Comparison of ENCODE assay signal across 14 mouse cellular contexts in genomic region chr8:86438983-86439299, GRCm38 (mm10).
DNase-seq lines count a peak whose midpoint lies in the region; ATAC-seq and TF ChIP-seq lines count a peak whose summit lies in the region.
"Had no signal": no experiment of that assay in that cellular context is flagged by ENCODE, and none has a peak within 500 bp of the region (broad histone marks: within the 10 kb centered on the region; RNA-seq: fewer than 3 reads in every experiment).

No protein-coding gene starts in this region.

- no peak for TF ChIP-seq CTCF in layer of hippocampus, adult 2 months (conservative IDR thresholded peaks at IDR 0.05)

- no peak for DNase-seq in layer of hippocampus, adult 2 months (ENCODE audit: low spot score in 2 of 2)
- no peak for DNase-seq in layer of hippocampus, adult 18-20 months (ENCODE audit: low spot score in 2 of 2)
- no peak for DNase-seq in midbrain, embryonic 14.5 days
- no peak for DNase-seq in lung, postnatal 10 days
- no peak for DNase-seq in retina, postnatal 1 day
- DNase-seq in kidney, adult 18-20 months = no peak
- DNase-seq: adrenal gland, adult 8-10 months; cerebellum, adult 8-10 months; lung, embryonic 14.5 days; thymus, adult 2 months had no signal

- ATAC-seq in hindbrain, embryonic 13.5 days (ENCODE audit: low FRiP score) = peak; percentile 77
- no peak for ATAC-seq in midbrain, embryonic 14.5 days (ENCODE audit: low FRiP score, low TSS enrichment)
- no peak for ATAC-seq in heart, embryonic 12.5 days (ENCODE audit: insufficient number of reproducible peaks, low FRiP score)

- no peak overlapping the region for H3K4me3 ChIP-seq in layer of hippocampus, adult 2 months
- no peak overlapping the region for H3K4me3 ChIP-seq in hindbrain, embryonic 13.5 days
- no peak overlapping the region for H3K4me3 ChIP-seq in midbrain, embryonic 14.5 days (replicated peaks; ENCODE audit: low read depth, low read length)
- H3K4me3 ChIP-seq in heart, embryonic 12.5 days = no peak overlapping the region
- H3K4me3 ChIP-seq: myocyte had no signal

- no peak overlapping the region for H3K9ac ChIP-seq in hindbrain, embryonic 13.5 days
- no peak overlapping the region; the same call in 1 of the 2 replicates for H3K9ac ChIP-seq in midbrain, embryonic 14.5 days (replicated peaks; ENCODE audit: low read length)
- no peak overlapping the region for H3K9ac ChIP-seq in heart, embryonic 12.5 days
- H3K9ac ChIP-seq: lung, embryonic 14.5 days had no signal

- H3K27me3 ChIP-seq in hindbrain, embryonic 13.5 days = no peaks in the 10 kb centered on the region
- H3K27me3 ChIP-seq in midbrain, embryonic 14.5 days (ENCODE audit: control insufficient read depth, insufficient read depth, low read length) = no peaks in the 10 kb centered on the region
- H3K27me3 ChIP-seq in heart, embryonic 12.5 days (replicated peaks) = no peaks in the 10 kb centered on the region

- H3K4me2 ChIP-seq in hindbrain, embryonic 13.5 days = peak overlapping the region; percentile 24; the same call in 1 of the 2 replicates
- H3K4me2 ChIP-seq in midbrain, embryonic 14.5 days (ENCODE audit: low read length) = peak overlapping the region; percentile 12
- H3K4me2 ChIP-seq in heart, embryonic 12.5 days = no peak overlapping the region
- H3K4me2 ChIP-seq: liver, embryonic 11.5 days; lung, embryonic 14.5 days had no signal

- H3K9me3 ChIP-seq in hindbrain, embryonic 13.5 days = no peaks in the 10 kb centered on the region
- no peaks in the 10 kb centered on the region for H3K9me3 ChIP-seq in midbrain, embryonic 14.5 days (ENCODE audit: control insufficient read depth, low read length)
- H3K9me3 ChIP-seq in heart, embryonic 12.5 days (replicated peaks) = no peaks in the 10 kb centered on the region

- no peaks in the 10 kb centered on the region for H3K36me3 ChIP-seq in hindbrain, embryonic 13.5 days
- no peaks in the 10 kb centered on the region for H3K36me3 ChIP-seq in midbrain, embryonic 14.5 days (ENCODE audit: control insufficient read depth, insufficient read depth, low read length)
- no peaks in the 10 kb centered on the region for H3K36me3 ChIP-seq in heart, embryonic 12.5 days

- H3K27ac ChIP-seq in layer of hippocampus, adult 2 months = peak overlapping the region; percentile 84
- peak overlapping the region; percentile 94 for H3K27ac ChIP-seq in hindbrain, embryonic 13.5 days
- H3K27ac ChIP-seq in midbrain, embryonic 14.5 days (replicated peaks; ENCODE audit: low read depth, low read length) = peak overlapping the region; percentile 93
- H3K27ac ChIP-seq in heart, embryonic 12.5 days (ENCODE audit: poor library complexity, severe bottlenecking) = no peak overlapping the region

- peaks cover 34% of the 10 kb centered on the region for H3K4me1 ChIP-seq in hindbrain, embryonic 13.5 days (replicated peaks)
- peaks cover 27% of the 10 kb centered on the region for H3K4me1 ChIP-seq in midbrain, embryonic 14.5 days (ENCODE audit: control insufficient read depth, insufficient read depth, low read length)
- H3K4me1 ChIP-seq in heart, embryonic 12.5 days (replicated peaks) = no peaks in the 10 kb centered on the region

- WGBS in hindbrain, embryonic 13.5 days = 18% methylated on average over 3 of the region's 3 CpGs
- WGBS in midbrain, embryonic 14.5 days = 2% methylated on average over 3 of the region's 3 CpGs
- WGBS in heart, embryonic 12.5 days = 77% methylated on average over 3 of the region's 3 CpGs
